27 mouse cellular contexts compared by ENCODE assay signal in genomic region chr3:113953113-113953512, GRCm38 (mm10).
DNase-seq lines count a peak whose midpoint lies in the region; ATAC-seq and TF ChIP-seq lines count a peak whose summit lies in the region.
"Had no signal": no experiment of that assay in that cellular context is flagged by ENCODE, and none has a peak within 500 bp of the region (broad histone marks: within the 10 kb centered on the region; RNA-seq: fewer than 3 reads in every experiment).

No protein-coding gene starts in this region.

- H3K4me2 ChIP-seq in kidney, postnatal 0 days (ENCODE audit: low read length), result no peak overlapping the region
- peak overlapping the region; percentile 10 for H3K4me2 ChIP-seq in myocyte (ENCODE audit: low read depth)
- H3K4me2 ChIP-seq: embryonic facial prominence, embryonic 12.5 days; forebrain, embryonic 13.5 days; heart, embryonic 13.5 days; hindbrain, embryonic 14.5 days had no signal

- no peak overlapping the region for H3K9ac ChIP-seq in kidney, postnatal 0 days (ENCODE audit: low read depth, low read length)
- H3K9ac ChIP-seq: embryonic facial prominence, embryonic 12.5 days; forebrain, embryonic 13.5 days; heart, embryonic 13.5 days; hindbrain, embryonic 14.5 days had no signal

- TF ChIP-seq POLR2A in myocyte (IDR thresholded peaks at IDR 0.05; ENCODE audit: insufficient read length, low read depth), result no peak

- 45% methylated on average over 1 of the region's 1 CpGs for WGBS in kidney, postnatal 0 days

- peak; percentile 1 for DNase-seq in kidney, postnatal 0 days (ENCODE audit: low spot score)
- no peak for DNase-seq in kidney, postnatal 4 days
- peak; percentile 81 for DNase-seq in Muller cell, postnatal 12 days (ENCODE audit: inconsistent ontology term)
- DNase-seq in spleen, postnatal 14 days (ENCODE audit: low spot score in 2 of 2), result no peak
- DNase-seq: adrenal gland, adult 8-10 months; adrenal gland, postnatal 25 days; cerebellum, adult 11-12 months; cerebellum, adult 8-10 months; cerebellum, postnatal 14 days; gastrocnemius, postnatal 10 days; heart, postnatal 14 days; heart, postnatal 4 days; kidney, adult 18-20 months had no signal

- no peaks in the 10 kb centered on the region for H3K36me3 ChIP-seq in kidney, postnatal 0 days (ENCODE audit: insufficient read depth, low read length)
- no peaks in the 10 kb centered on the region for H3K36me3 ChIP-seq in myocyte (ENCODE audit: control insufficient read depth, insufficient read depth)
- H3K36me3 ChIP-seq: embryonic facial prominence, embryonic 12.5 days; forebrain, embryonic 10.5 days; G1E; heart, embryonic 13.5 days had no signal

- H3K4me3 ChIP-seq in kidney, postnatal 0 days (replicated peaks; ENCODE audit: low read depth, low read length), result no peak overlapping the region
- no peak overlapping the region for H3K4me3 ChIP-seq in myocyte
- H3K4me3 ChIP-seq: embryonic facial prominence, embryonic 12.5 days; forebrain, embryonic 10.5 days; forebrain, embryonic 13.5 days; heart, embryonic 13.5 days had no signal

- no peak overlapping the region for H3K27ac ChIP-seq in kidney, postnatal 0 days
- H3K27ac ChIP-seq: embryonic facial prominence, embryonic 12.5 days; forebrain, embryonic 10.5 days; forebrain, embryonic 13.5 days; heart, embryonic 13.5 days; hindbrain, embryonic 14.5 days; hindbrain, postnatal 0 days had no signal

- H3K9me3 ChIP-seq in kidney, postnatal 0 days (replicated peaks; ENCODE audit: low read length), result no peaks in the 10 kb centered on the region
- H3K9me3 ChIP-seq: embryonic facial prominence, embryonic 12.5 days; forebrain, embryonic 10.5 days; forebrain, embryonic 13.5 days; G1E; heart, embryonic 13.5 days had no signal

- H3K27me3 ChIP-seq in kidney, postnatal 0 days (ENCODE audit: insufficient read depth, low read length), result no peaks in the 10 kb centered on the region
- no peaks in the 10 kb centered on the region for H3K27me3 ChIP-seq in myocyte (ENCODE audit: control insufficient read depth, insufficient read depth, insufficient read length)
- H3K27me3 ChIP-seq: CH12.LX; embryonic facial prominence, embryonic 12.5 days; forebrain, embryonic 13.5 days; heart, embryonic 13.5 days had no signal

- ATAC-seq in kidney, postnatal 0 days (replicated peaks; ENCODE audit: low FRiP score, low read depth), result no peak
- no peak for ATAC-seq in megakaryocyte progenitor cell, adult 5-6 weeks (replicated peaks; ENCODE audit: poor library complexity)
- ATAC-seq: activated CD4-positive, CD25-positive, alpha-beta regulatory T cell, adult 4 months; forebrain, embryonic 13.5 days; forebrain, embryonic 16.5 days; hindbrain, postnatal 0 days; inflammation-experienced regulatory T-cells, adult 6 months; intestine, embryonic 16.5 days had no signal

- H3ac ChIP-seq in myocyte (ENCODE audit: control insufficient read depth, insufficient read length), result no peak overlapping the region

- H3K4me1 ChIP-seq in kidney, postnatal 0 days (replicated peaks; ENCODE audit: insufficient read depth, low read length), result no peaks in the 10 kb centered on the region
- H3K4me1 ChIP-seq: forebrain, embryonic 10.5 days; forebrain, embryonic 13.5 days; heart, embryonic 13.5 days had no signal

- TF ChIP-seq CTCF in kidney, postnatal 0 days (IDR thresholded peaks at IDR 0.05; ENCODE audit: low read depth), result no peak

- H3K79me2 ChIP-seq in myocyte (ENCODE audit: control insufficient read depth, insufficient read depth), result no peaks in the 10 kb centered on the region

TF ChIP-seq in myocyte, 11 proteins besides CTCF, POLR2A, EP300 and RAD21:
- no peak for TF ChIP-seq USF1 (IDR thresholded peaks at IDR 0.05; ENCODE audit: low read depth)
- TF ChIP-seq REST (IDR thresholded peaks at IDR 0.05; ENCODE audit: insufficient read depth, insufficient read length), result no peak
- no peak for TF ChIP-seq MAX (IDR thresholded peaks at IDR 0.05; ENCODE audit: low read depth)
- TF ChIP-seq SRF (IDR thresholded peaks at IDR 0.05; ENCODE audit: control insufficient read depth, insufficient read length, low read depth), result no peak
- TF ChIP-seq POLR2AphosphoS2 (IDR thresholded peaks at IDR 0.05; ENCODE audit: insufficient read length, low read depth), result no peak
- no peak for TF ChIP-seq TCF12 (IDR thresholded peaks at IDR 0.05; ENCODE audit: insufficient read depth, poor library complexity, severe bottlenecking)
- no peak for TF ChIP-seq E2F4 (IDR thresholded peaks at IDR 0.05; ENCODE audit: insufficient read depth)
- TF ChIP-seq TCF3 (IDR thresholded peaks at IDR 0.05; ENCODE audit: insufficient read length, low read depth), result no peak
- no peak for TF ChIP-seq CEBPB (IDR thresholded peaks at IDR 0.05; ENCODE audit: insufficient read depth, poor library complexity, severe bottlenecking)
- TF ChIP-seq MYOD1 (IDR thresholded peaks at IDR 0.05; ENCODE audit: control insufficient read depth in 1 of 3, insufficient read length in 2 of 3, low read depth in 2 of 3), result no peak
- TF ChIP-seq MYOG (IDR thresholded peaks at IDR 0.05; ENCODE audit: control insufficient read depth in 1 of 3, insufficient read depth in 1 of 3, insufficient read length in 2 of 3, low read depth in 2 of 3), result no peak

Comparison
In these comparisons a context has a peak if more than half of its experiments do, and no peak if none do; other contexts are left out.
1. DNase-seq: peak in kidney, postnatal 0 days (single experiment) and Muller cell, postnatal 12 days (single experiment); none in kidney, postnatal 4 days (0 of 2) and spleen, postnatal 14 days (0 of 2).